Mouse (Mus musculus) cerebellum, adult (tissue): ENCODE results near the gene Cd300lg.

Experiments
- ATAC-seq: cut with Nextera tagmentation; 2 replicates; pipeline ENCODE4 v1.9.2; 2017; ENCODE audit warnings: mild to moderate bottlenecking, moderate library complexity, mixed read lengths; ENCODE audit not compliant: insufficient number of reproducible peaks, low FRiP score, low TSS enrichment

Gene Cd300lg

DNA sequence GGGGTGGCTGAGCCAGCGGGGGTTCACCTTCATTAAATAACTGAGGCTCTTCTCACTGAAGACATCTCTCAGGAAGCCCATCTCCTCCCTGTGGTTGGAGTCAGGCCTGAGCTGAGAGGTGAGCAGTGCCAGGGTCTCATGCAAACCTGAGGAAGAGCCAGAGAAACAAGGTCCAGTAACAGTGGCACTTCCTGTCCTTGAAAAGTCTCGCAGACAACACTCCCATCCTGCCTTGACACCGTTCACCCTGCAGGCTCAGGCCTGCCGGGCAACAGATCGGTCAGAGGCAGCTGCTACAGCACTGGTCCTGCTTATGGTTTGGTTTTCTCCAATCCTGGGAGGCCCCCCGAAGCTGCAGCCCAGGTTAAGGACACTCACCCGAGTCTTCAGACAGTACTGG lies 16.0 kb upstream of the Cd300lg start:
- no peak for ATAC-seq

DNA sequence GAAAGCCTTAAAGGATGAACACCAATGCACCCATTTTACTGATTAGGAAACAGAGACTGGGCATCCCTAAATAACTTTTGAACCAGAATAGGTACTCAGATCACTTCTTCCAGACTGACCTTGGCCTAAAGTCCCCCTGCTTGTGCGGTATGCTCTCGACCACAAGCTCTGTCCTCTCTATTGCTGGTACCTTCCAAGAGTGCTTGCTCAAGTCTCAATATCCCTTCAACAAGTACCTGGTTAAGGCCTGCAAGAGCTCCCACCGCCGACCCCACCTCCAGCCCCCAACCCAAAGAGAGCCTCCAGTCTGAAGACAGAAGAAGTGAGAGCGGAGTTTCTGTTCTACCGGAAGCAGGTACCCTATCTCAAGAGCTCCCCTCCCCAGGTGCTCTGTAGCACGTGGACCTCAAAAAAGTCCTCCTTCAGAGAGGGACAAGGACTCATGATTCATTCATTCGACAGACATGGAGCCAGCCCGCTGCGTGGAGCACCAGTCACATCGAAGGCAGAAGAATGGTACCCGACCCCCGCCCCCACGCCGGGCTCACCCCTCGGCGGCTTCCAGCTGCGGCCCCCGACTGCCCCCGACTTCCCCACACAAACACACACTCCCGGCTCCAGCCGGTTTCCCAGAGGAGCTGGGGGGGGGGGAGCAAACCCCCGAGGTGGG lies 15.2 kb upstream of the Cd300lg start:
- ATAC-seq, result no peak

DNA sequence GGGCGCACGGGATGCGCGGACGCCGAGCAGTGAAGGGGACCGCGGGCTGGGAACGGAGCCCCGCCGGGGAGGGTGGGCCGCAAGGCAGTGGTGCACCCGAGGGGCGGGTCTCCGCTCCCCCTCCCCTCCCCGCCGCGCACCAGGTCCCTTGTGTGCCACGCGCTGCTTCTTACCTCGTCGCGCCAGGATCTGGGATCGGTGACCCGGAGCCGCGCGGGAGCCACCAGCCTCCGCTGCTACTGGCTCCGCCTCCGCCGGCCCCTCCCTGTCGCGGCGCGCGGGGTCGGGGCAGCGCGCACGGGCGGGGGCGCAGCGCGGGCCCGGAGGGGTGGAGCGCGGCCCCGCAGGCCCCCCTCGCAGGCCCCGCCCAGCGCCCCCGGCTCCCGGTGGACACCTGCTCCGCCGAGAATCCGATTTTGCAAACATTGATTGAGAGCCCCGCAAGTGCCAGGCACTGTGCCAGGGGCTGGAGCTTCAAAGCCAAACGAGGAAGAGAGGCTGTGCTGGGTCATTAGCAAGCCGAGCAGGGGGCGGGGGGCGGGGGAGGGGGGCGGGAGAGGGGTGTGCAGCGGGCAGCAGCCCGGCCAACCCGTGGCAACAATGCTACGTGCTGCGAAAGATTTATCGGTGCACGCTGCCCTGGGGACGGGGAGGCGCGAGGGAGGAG lies 14.5 kb upstream of the Cd300lg start:
- peak; percentile 4; the same call in 1 of the 2 replicates for ATAC-seq

DNA sequence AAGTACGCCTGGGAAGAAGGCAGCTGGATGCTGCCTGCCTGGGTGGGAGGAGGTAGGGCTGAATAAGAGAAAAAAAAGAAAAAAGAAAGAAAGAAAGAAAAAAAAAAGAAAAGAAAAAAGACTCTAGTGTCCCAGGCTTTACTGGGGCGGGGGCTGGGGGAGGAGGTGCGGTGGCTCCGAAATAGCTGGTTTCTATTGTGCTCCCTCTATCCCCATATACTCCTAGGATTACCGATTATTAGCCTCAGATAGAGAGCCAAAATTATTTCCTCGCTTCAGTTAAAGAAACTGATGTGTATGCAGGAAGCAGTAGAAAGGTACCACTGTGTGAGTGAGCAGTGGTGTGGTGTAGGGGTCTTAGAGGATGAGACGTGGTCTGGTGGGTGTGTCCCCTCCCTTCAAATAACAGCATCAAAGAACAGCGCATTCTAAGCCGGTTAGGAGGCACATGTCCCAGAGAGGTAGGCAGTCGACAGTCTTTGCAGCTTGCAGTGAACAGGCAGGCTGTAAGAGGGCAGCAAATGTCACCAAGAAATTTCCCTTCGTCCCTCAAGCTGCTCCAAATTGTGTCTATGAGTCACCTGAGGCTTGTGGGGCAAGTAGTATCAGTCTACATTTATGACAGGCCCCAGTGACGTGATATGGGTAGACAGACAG lies 13.8 kb upstream of the Cd300lg start:
- ATAC-seq, result no peak

DNA sequence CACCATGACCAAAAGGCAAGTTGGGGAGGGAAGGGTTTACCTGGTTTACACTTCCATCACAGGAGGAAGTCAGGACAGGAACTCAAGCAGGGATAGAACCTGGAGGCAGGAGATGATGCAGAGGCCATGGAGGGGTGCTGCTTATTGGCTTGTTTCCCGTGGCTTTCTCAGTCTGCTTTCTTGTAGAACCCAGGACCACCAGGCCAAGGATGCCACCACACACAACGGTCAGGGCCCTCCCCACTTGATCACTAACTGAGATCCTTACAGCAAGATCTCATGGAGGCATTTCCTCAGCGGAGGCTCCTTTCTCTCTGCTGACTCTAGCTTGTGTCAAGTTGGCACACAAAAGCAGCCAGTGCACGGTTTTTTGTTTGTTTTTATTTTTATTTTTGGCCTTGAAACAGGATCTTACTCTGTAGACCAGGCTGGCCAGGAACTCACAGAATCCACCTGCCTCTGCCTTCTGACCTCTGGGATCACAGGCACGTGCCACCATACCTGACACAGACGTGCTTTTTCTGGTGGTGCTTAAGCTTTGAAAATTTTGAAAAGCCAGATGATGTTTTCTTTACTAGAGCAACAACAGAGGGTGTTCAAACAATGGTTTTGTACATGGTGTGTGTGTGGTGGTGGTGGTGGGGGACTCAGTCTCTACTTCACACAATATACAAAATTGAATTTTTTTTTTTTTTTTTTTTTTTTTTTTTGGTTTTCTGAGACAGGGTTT lies 13.1 kb upstream of the Cd300lg start, which contains the start of gene Mpp3:
TSS of gene Mpp3 (minus strand) at position 375 of the 730 bp plus-strand sequence.
- ATAC-seq, result no peak

DNA sequence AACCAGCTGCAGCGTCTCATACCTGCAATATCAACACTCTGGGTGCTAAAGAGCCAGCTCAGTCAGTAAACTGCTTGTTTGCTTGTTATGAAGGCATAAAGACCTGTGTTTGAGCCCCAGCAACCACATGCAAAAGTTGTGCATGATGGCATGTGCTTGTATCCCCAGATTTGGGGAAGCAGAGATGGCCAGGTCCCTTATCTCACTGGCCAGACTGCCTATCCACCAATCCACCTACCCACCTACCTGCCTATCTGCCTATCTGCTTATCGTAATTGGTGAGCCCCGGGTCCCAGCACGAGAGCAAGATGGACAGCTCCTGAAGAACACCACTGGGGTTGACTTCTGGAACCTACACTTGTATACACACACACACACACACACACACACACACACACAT lies 12.0 kb upstream of the Cd300lg start:
- no peak for ATAC-seq

DNA sequence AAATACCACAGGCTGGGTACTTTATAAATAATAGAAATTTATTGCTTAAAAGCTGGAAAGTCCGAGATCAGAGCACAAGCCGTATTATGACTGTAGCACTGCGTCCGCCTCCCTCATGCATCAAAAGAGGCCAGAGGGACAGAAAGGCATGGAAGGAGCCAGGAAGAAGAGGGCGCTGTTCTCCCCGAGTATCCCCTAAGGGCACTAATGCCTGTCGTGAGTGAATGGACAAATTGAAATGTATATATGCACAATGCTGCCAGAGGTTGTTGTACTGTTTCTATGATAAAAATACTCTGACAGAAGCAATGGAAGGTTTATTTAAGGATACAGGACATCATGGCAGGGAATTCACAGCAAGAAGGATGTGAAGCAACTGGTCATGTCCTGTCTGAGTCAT lies 11.3 kb upstream of the Cd300lg start:
- no peak for ATAC-seq

DNA sequence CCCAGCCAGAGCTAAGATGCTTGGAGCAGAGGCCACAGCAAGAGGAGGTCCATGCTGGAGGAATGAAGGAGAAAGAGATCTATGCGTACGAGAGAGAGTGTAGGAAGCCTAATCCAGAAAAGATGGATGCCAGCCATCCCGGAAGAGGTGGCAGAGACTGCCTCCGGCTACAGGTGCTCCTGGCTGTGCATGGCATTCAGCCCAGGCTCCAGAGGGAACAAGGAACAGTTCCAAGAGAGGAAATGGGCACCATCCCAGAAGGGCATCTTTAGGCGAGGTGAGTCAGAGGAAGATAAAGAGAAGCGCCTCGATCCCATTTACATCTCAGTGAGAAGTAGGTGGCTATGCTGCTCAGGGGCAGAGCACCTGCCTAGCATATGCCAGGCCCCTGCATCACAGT lies 10.2 kb upstream of the Cd300lg start:
- peak; percentile 70; the same call in 1 of the 2 replicates for ATAC-seq

DNA sequence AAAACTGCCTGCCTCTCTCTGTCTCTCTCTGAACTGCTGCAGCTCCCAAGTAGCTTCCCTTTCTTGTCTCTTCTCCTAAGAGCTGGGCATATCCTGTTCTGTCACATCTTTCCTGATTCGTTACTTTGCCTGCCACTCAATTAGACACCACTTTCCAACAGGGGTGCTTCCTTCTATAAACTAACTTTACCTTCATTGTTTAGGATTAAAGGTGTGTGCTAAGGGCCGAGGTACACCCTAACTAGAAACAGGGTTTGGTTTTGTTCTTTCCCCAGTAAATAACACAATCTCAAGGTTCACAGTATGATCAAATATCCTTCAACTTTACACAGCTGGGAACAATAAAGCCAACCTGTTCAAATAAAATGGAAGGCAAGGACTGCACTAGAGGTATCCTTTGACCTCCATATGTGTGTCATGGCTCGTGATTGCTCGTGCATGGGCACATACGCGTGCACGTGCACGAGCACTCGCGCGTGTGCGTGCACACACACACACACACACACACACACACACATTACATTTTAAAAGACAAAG lies 8.2 kb upstream of the Cd300lg start:
- no peak for ATAC-seq

DNA sequence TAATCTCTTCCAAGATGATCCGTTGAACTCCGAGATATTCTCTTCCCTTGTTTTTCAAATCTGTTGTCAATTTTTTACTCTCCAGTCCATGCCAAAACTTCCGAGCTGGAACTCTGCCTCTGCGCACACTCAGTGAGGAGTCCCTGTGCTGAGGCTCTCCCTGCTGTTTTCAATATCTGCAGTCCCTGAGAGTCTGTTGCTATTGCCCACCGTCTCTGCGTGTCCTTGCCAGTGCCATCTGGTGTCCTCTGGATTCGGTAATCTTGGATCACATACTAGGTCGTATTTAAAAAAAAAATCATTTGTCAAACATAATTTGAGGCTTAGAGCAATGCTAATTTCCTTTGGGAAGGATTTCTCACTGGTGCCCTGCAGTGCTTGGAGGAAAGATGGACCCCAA lies 6.4 kb upstream of the Cd300lg start:
- peak; percentile 65; the same call in 1 of the 2 replicates for ATAC-seq

DNA sequence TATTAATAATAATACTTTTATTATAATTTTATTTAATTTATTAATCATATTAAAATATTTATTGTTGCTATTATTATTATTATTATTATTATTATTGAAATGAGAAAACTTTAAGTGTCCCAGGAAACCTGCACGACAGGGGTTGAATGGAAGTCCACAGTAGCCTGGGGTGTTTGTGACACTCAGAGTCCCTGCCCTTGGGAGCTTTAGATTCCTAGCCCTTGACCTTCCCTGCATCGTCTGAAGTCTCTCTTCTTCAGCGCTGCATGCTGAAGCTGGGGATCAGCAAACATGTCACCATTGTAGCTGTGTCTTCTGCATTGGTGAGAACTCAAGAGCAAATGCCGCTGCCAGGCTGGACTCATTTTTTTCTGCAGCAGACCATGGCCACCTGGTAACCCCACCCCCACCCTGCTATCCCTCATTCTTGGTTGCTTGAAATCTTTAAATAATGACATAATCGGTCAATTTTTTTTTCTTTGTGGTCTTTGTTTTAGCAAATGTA lies 5.8 kb upstream of the Cd300lg start:
- ATAC-seq, result no peak

DNA sequence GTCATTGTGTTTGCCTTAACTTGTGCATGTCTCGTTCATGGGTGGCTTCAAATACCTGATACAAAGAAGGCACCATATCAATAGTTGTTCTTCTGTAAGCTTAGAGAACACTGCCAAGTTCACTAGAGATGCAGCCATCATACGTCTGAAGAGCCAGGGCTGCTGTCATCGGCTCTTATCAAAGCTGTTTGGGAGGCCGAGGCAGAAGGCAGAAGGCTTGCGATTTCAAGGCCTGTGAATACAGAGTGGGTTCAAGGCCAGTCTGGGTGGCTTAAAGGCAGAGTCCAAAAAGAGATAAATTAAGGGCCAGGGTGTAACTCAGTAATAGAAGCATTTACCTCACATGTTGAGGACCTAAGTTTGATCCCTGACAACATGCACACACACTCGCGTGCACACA lies 5.0 kb upstream of the Cd300lg start:
- ATAC-seq, result no peak

DNA sequence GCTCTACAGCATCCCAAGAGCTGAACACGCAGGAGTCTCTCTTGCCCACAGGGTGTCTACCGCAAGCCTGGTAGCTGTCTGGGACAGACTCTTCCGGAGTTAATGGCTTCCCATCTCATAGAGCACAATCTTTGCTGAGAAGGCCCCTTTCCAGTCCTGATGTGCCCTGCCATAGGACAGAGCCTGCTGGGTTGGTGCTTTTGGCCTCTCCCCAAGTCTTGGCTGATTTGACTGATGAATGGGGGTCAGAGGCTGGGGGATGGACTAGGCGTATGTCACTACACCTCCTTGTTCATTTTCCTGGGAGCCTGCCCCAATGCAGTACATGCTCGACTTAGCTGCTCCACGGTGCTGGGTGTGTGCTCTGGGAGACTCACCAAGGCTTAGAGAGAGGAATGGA lies 3.5 kb upstream of the Cd300lg start:
- no peak for ATAC-seq

DNA sequence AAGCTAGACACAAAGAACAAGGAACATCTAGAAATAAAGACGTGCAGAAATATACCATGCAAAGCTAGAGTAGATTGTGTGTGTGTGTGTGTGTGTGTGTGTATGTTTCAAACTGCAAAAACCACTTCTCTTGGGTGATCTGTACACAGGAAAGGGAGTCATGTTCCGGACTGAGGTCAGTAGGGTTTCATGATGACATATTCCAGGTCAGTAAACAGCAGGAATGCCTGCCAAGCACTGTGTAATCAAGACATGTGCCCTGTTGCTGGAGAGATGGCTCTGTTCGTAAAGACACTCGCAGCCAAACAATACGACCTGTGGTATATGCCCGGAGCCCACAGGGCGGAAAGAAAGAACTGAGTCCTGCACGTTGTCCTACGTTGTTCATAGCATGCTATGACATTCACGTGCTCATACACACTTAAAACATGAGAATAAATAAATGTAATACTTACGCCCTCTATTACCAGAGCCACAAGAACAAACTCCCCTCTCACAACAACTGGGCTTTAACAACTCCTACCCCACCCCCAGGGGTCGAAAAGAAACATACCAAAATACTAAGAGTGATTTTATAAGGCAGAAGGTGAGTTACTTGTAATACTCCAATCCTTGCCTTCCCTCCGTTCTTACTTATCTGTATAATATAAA lies 1.7 kb upstream of the Cd300lg start:
- ATAC-seq, result no peak

DNA sequence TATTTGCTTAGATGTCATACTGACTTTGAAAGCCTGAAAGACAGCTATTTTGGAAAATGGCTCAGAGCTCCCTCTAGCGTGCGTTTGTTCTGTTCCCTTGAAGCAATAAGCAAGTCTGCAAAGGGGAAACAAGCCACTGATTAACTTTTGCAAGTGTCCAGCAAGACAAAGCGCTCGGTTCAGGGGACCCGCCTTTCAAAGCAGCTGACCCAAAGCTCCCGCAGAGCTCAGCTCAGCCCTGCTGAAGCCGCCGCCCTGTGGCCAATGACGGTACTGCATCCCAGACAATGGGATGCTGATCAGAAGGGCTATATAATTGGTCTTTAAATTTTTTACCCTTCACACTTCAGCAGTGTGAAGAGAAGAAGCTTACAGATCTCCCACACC lies 1.2 kb upstream of the Cd300lg start:
- peak; percentile 56; the same call in 1 of the 2 replicates for ATAC-seq

DNA sequence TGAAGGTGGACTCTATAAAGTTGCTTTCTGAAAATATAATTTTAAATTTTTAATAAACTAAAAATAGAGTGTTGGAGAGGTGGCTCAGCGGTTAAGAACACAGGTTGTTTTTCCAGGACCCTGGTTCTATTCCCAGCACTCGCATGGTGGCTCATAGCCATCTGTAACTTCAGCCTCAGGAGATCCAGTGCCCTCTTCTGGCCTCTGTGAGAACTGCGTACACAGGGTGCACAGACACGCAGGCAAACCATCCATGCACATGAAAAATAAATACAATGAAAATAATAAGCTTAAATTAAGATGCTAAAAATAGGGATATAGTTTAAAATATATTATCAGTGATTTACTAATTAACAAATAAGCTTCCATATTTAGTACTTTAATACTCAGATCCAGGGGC lies 663 bp upstream of the Cd300lg start:
- ATAC-seq, result no peak

DNA sequence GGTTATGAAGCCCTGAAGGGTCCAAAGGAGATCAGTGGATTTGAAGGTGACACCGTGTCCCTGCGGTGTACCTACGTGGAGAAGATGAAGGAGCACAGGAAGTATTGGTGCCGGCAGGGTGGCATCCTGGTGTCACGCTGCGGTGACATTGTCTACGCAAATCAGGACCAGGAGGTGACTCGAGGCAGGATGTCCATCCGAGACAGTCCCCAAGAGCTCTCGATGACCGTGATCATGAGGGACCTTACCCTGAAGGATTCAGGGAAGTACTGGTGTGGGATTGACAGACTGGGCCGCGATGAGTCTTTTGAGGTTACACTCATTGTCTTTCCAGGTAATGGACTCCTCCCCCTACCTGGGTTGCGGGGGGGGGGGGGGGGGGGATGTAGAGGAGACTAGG lies 1.7 kb downstream of the Cd300lg start:
- no peak for ATAC-seq

DNA sequence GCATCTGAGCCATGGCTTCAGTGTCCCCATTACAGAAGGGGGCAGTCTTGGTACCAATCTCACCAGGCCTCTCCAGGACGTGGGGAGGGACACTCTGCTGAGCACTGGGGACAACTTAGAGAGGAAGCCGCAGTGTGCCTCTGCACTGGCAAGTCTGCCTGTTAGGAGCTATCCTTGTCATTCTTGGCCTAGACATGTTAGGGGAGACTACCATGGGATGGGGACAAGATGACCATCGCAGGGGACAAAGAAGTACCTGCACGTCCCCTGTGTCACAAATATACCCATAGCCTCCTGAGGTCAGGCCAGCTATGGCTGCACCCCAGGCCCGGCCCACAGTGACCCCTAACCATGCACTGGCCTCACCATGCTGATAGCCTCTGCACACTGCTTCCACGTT lies 2.1 kb downstream of the Cd300lg start:
- ATAC-seq, result no peak

DNA sequence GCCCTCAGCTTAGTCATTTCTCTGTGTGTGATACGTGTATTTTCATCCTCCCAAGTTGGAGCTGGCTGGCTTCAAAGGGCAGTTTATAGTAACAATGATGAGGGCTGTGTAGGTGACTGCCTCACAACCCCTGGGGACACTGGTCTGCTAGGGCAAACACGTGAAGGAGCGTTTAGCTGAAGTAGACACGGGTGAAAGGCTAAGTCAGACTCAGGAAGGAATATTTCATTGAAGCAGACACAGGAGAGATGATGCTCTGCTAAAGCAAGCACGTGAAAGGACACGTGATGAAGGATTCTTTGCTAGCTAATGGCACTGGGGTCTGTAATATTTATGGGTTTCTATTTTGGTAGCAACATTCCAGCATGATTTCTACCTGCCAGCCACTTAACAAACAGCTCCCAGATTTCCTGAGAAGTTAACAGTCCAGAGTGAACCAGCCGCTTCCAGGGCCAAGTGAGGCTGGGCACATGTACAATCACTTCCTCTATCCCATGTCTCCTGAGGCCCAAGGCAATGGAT lies 3.4 kb downstream of the Cd300lg start:
- no peak for ATAC-seq

DNA sequence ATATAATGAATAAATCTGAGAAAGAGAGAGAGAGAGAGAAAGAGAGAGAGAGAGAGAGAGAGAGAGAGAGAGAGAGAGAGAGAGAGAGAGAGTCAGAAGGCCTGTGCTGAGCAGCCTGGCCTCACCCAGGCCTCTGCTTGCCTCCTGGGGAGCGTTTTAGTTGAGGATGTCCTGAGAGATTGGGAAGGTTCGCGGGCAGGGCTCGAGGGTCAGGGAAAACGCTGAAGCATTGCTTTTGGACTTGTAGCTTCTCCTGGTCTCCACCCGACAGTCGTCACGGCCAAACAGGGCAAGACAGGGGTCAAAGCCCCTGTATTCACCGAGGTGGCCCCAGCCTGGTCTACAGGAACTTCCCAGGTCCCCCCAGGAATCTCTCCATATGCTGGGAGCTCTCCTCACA lies 5.3 kb downstream of the Cd300lg start:
- no peak for ATAC-seq
